Mouse (Mus musculus) stomach, embryonic 16.5 days (tissue): Measurements from ENCODE around the gene Myh8. TPM values are rescaled to one million over a fixed set of nuclear protein-coding genes. Genes with fewer than 3 reads are reported as not detected.

Experiments used
- ATAC-seq: fragments of 200-750 bp; cut with Nextera tagmentation; 2 replicates; pipeline ENCODE4 v1.8.0; 2017; ENCODE audit warnings: moderate number of reproducible peaks, moderate TSS enrichment; ENCODE audit not compliant: insufficient read depth, low FRiP score
- H3K27ac ChIP-seq: fragments of 300-500 bp; sonication (generic); 2 replicates; pipeline ENCODE4 v1.5.1; 2014; ENCODE audit warnings: low read length
- H3K27me3 ChIP-seq: fragments of 300-500 bp; sonication (generic); 2 replicates; pipeline ENCODE4 v1.6.1; 2014; ENCODE audit warnings: low read length, control low read depth, mixed read lengths; ENCODE audit not compliant: control insufficient read depth, insufficient read depth
- H3K36me3 ChIP-seq: fragments of 300-500 bp; sonication (generic); 2 replicates; pipeline ENCODE4 v1.6.1; 2014; ENCODE audit warnings: low read length; ENCODE audit not compliant: control insufficient read depth, insufficient read depth
- H3K4me1 ChIP-seq: fragments of 300-500 bp; sonication (generic); 2 replicates; pipeline ENCODE4 v1.6.1; 2014; ENCODE audit warnings: low read length, control low read depth, mixed read lengths; ENCODE audit not compliant: control insufficient read depth, insufficient read depth
- H3K4me2 ChIP-seq: fragments of 300-500 bp; sonication (generic); 2 replicates; pipeline ENCODE4 v1.6.1; 2014; ENCODE audit warnings: low read depth, low read length, mixed read lengths
- H3K4me3 ChIP-seq: fragments of 300-500 bp; sonication (generic); replicated peaks from 2 replicates; pipeline ENCODE4 v1.5.1; 2014; ENCODE audit warnings: mild to moderate bottlenecking, low read length
- H3K9ac ChIP-seq: fragments of 300-500 bp; sonication (generic); 2 replicates; pipeline ENCODE4 v1.6.1; 2014; ENCODE audit warnings: low read length
- H3K9me3 ChIP-seq: fragments of 300-500 bp; sonication (generic); replicated peaks from 2 replicates; pipeline ENCODE4 v1.6.1; 2016; ENCODE audit warnings: low read length, control low read depth; ENCODE audit not compliant: control insufficient read depth
- WGBS: fragments of 180-500 bp; shearing (Covaris S2); extraction: QIAGEN DNeasy Blood & Tissue Kit; methylation state at CpG from one replicate; pipeline ENCODE4 v1.1.7; 2014; 5-methylcytosine and 5-hydroxymethylcytosine counted together
- polyA plus RNA-seq: library from polyadenylated mRNA; unstranded; fragments of >200 nt; fragmentation: Nextera tagmentation; extraction: Ambion mirVana; gene quantifications from 2 replicates; pipeline ENCODE4 v1.2.1, GENCODE M21; 2015

The Myh8 gene
- polyA plus RNA-seq, 1 experiment from 2014 or later: 133 TPM

GRCm38 (mm10) chr11:67350153-67350768, 73.3 kb downstream of the Myh8 start:
- Histone ChIP-seq H3K9me3 (no peaks in the 10 kb centered on the region), H3K27me3 (no peaks in the 10 kb centered on the region), H3K9ac (no peak overlapping the region), H3K4me2 (peak overlapping the region; percentile 31; the same call in 1 of the 2 replicates), H3K4me3 (no peak overlapping the region), H3K4me1 (no peaks in the 10 kb centered on the region), H3K36me3 (no peaks in the 10 kb centered on the region), H3K27ac (no peak overlapping the region)
- WGBS: 49% methylated on average over 14 of the region's 14 CpGs
- ATAC-seq: peak; percentile 66

DNA sequence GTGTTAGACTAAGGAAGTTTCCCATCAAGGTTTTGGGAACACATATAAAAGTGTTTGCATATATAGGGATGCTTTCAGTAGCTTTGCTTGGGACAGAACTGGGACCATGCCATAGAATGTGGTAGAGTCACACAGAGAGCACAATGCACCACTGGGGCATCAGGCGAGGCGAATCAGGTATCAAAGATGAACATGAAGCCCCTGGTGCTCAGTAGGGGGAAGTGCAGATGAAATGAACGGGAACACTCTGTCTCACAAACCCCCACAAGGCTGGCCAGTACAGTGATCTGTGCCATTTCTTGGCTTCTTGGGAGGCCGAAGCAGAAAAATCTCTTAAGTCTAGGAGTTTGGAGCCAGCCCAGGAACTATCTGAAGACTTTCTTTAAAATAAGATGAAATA, 76.1 kb downstream of the Myh8 start:
- Histone ChIP-seq H3K36me3 (no peaks in the 10 kb centered on the region), H3K4me3 (no peak overlapping the region), H3K27ac (no peak overlapping the region), H3K4me1 (no peaks in the 10 kb centered on the region), H3K9me3 (no peaks in the 10 kb centered on the region), H3K27me3 (no peaks in the 10 kb centered on the region), H3K4me2 (no peak overlapping the region), H3K9ac (no peak overlapping the region)
- no peak for ATAC-seq
- WGBS: 55% methylated on average over 4 of the region's 4 CpGs

DNA sequence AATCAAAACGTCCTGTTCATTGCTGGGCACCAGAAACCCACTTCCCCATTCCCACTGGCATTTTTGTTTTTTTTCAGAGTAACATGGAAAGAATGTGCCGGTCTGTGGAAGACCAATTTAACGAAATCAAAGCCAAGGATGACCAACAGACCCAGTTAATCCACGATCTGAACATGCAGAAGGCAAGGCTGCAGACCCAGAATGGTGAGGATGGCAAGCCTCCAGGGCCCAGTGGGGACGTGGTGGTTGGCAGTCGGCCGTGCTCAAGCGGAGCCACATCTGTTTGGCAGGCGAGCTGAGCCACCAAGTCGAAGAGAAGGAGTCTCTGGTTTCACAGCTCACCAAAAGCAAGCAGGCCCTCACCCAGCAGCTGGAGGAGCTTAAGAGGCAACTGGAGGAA, 81.1 kb downstream of the Myh8 start:
- Histone ChIP-seq H3K4me2 (no peak overlapping the region), H3K4me3 (no peak overlapping the region), H3K9me3 (no peaks in the 10 kb centered on the region), H3K27ac (no peak overlapping the region), H3K36me3 (no peaks in the 10 kb centered on the region), H3K4me1 (no peaks in the 10 kb centered on the region), H3K27me3 (no peaks in the 10 kb centered on the region), H3K9ac (no peak overlapping the region)
- ATAC-seq: no peak
- 72% methylated on average over 10 of the region's 10 CpGs for WGBS

Other genes with a start within 250 kb of the Myh8 start
- gene Adprm, start 224.5 kb upstream of the Myh8 start, polyA plus RNA-seq: 26.6 and 27.1 TPM in 2 replicates
- 15.0 TPM in 2 replicates for gene Sco1, start 224.5 kb upstream of the Myh8 start, polyA plus RNA-seq
- gene Myh3, start 198.8 kb upstream of the Myh8 start, polyA plus RNA-seq: 1.9 and 40.3 TPM in 2 replicates
- gene Myh2, start 106.1 kb upstream of the Myh8 start, polyA plus RNA-seq: 0.04 and 0.21 TPM in 2 replicates
- 0.14 and 0.83 TPM in 2 replicates for gene Myh1, start 77.1 kb upstream of the Myh8 start, polyA plus RNA-seq
- gene Myh4, start 39.1 kb upstream of the Myh8 start, polyA plus RNA-seq: 0.04 and 2.0 TPM in 2 replicates
- gene Myh13, start 44.5 kb downstream of the Myh8 start, polyA plus RNA-seq: 0.22 TPM in 1 of 2 replicates, not detected in the other
- 15.5 and 18.8 TPM in 2 replicates for gene Gas7, start 178.3 kb downstream of the Myh8 start, polyA plus RNA-seq